Mouse (Mus musculus) hindbrain, embryonic 16.5 days (tissue): ENCODE data around the gene Cd109. TPM values are rescaled to one million over a fixed set of nuclear protein-coding genes. Genes with fewer than 3 reads are reported as not detected.

Experiments used
- ATAC-seq: fragments of 200-750 bp; cut with Nextera tagmentation; 2 replicates; pipeline ENCODE4 v1.8.0; 2017; ENCODE audit warnings: moderate TSS enrichment, moderate library complexity
- H3K27ac ChIP-seq: fragments of 300-500 bp; sonication (generic); 2 replicates; pipeline ENCODE4 v1.5.1; 2014; ENCODE audit warnings: low read depth, mild to moderate bottlenecking, control low read depth, low read length, moderate library complexity
- H3K27me3 ChIP-seq: fragments of 300-500 bp; sonication (generic); replicated peaks from 2 replicates; pipeline ENCODE4 v1.6.1; 2014; ENCODE audit warnings: low read length; ENCODE audit not compliant: control insufficient read depth, insufficient read depth
- H3K36me3 ChIP-seq: fragments of 300-500 bp; sonication (generic); 2 replicates; pipeline ENCODE4 v1.6.1; 2014; ENCODE audit warnings: mild to moderate bottlenecking, low read length, moderate library complexity, mixed read lengths; ENCODE audit not compliant: control insufficient read depth, insufficient read depth
- H3K4me1 ChIP-seq: fragments of 300-500 bp; sonication (generic); 2 replicates; pipeline ENCODE4 v1.6.1; 2014; ENCODE audit warnings: low read depth, low read length; ENCODE audit not compliant: control insufficient read depth, insufficient read depth
- H3K4me2 ChIP-seq: fragments of 300-500 bp; sonication (generic); 2 replicates; pipeline ENCODE4 v1.6.1; 2014; ENCODE audit warnings: mild to moderate bottlenecking, low read length, control low read depth, moderate library complexity
- H3K4me3 ChIP-seq: fragments of 300-500 bp; sonication (generic); 2 replicates; pipeline ENCODE4 v1.5.1; 2014; ENCODE audit warnings: mild to moderate bottlenecking, low read length, control low read depth, moderate library complexity
- H3K9ac ChIP-seq: fragments of 300-500 bp; sonication (generic); 2 replicates; pipeline ENCODE4 v1.6.1; 2014; ENCODE audit warnings: low read depth, mild to moderate bottlenecking, control low read depth, low read length, moderate library complexity
- H3K9me3 ChIP-seq: fragments of 300-500 bp; sonication (generic); 2 replicates; pipeline ENCODE4 v1.6.1; 2014; ENCODE audit warnings: mild to moderate bottlenecking, low read length, moderate library complexity; ENCODE audit not compliant: control insufficient read depth
- WGBS: fragments of 180-500 bp; shearing (Covaris S2); extraction: QIAGEN DNeasy Blood & Tissue Kit; methylation state at CpG from one replicate; pipeline ENCODE4 v1.1.7; 2014; 5-methylcytosine and 5-hydroxymethylcytosine counted together
- polyA plus RNA-seq: library from polyadenylated mRNA; unstranded; fragments of >200 nt; fragmentation: Nextera tagmentation; extraction: Ambion mirVana; gene quantifications from 2 replicates; pipeline ENCODE4 v1.2.1, GENCODE M21; 2015

Cd109 gene
- polyA plus RNA-seq, 1 experiment from 2014 or later, result 0.95 TPM

GRCm38 (mm10) chr9:78700691-78701090, 85.3 kb downstream of the Cd109 start:
- Histone ChIP-seq H3K9me3 (no peaks in the 10 kb centered on the region), H3K27me3 (no peaks in the 10 kb centered on the region), H3K27ac (no peak overlapping the region), H3K9ac (no peak overlapping the region), H3K4me3 (no peak overlapping the region), H3K4me1 (no peaks in the 10 kb centered on the region), H3K4me2 (no peak overlapping the region), H3K36me3 (no peaks in the 10 kb centered on the region)
- no peak for ATAC-seq
- 0% methylated on average over 1 of the region's 1 CpGs for WGBS

- Histone ChIP-seq H3K4me1 (no peaks in the 10 kb centered on the region), H3K27me3 (no peaks in the 10 kb centered on the region), H3K9me3 (peaks cover 4% of the 10 kb centered on the region; the same call in 1 of the 2 replicates), H3K36me3 (no peaks in the 10 kb centered on the region), H3K4me2 (no peak overlapping the region), H3K9ac (no peak overlapping the region), H3K27ac (no peak overlapping the region), H3K4me3 (no peak overlapping the region)
- WGBS, result 89% methylated on average over 12 of the region's 12 CpGs
- ATAC-seq, result no peak
These were observed 87.3 kb downstream of the Cd109 start for GRCm38 (mm10) chr9:78702509-78703239.

- Histone ChIP-seq H3K4me1 (no peaks in the 10 kb centered on the region), H3K4me2 (no peak overlapping the region), H3K9ac (no peak overlapping the region), H3K36me3 (no peaks in the 10 kb centered on the region), H3K9me3 (no peaks in the 10 kb centered on the region), H3K4me3 (no peak overlapping the region), H3K27ac (no peak overlapping the region), H3K27me3 (no peaks in the 10 kb centered on the region)
- 75% methylated on average over 6 of the region's 6 CpGs for WGBS
- ATAC-seq, result no peak
These were observed 105.8 kb downstream of the Cd109 start for GRCm38 (mm10) chr9:78720888-78721798.

DNA sequence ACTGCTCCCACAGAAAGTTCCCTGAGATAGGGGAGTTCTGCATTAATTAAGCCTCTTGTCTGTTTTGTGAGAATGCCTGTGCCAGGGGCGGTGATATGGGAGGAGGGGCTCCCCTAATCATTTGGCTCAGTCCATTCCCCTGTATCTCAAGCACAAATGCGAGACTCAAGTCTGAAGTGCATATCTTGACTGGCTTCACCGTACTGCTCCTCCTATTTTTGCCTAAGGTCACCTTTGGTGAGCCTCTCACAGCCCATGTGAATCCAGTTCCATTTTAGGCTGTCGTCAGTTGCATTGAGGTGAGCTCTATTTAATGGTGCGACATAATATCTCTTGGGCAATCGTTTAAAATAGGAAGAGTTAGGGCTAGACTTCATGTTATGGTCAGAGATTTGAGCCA, 116.6 kb downstream of the Cd109 start:
- H3K36me3 ChIP-seq, result no peaks in the 10 kb centered on the region
- no peak overlapping the region for H3K9ac ChIP-seq
- no peak overlapping the region for H3K4me2 ChIP-seq
- 80% methylated on average over 6 of the region's 6 CpGs for WGBS
- no peaks in the 10 kb centered on the region for H3K4me1 ChIP-seq
- H3K4me3 ChIP-seq, result no peak overlapping the region
- no peak overlapping the region for H3K27ac ChIP-seq
- H3K27me3 ChIP-seq, result no peaks in the 10 kb centered on the region
- no peak for ATAC-seq
- H3K9me3 ChIP-seq, result no peaks in the 10 kb centered on the region

GRCm38 (mm10) chr9:78735519-78735918, 120.2 kb downstream of the Cd109 start:
- no peaks in the 10 kb centered on the region for H3K27me3 ChIP-seq
- H3K36me3 ChIP-seq, result no peaks in the 10 kb centered on the region
- no peak overlapping the region for H3K27ac ChIP-seq
- no peaks in the 10 kb centered on the region for H3K4me1 ChIP-seq
- H3K4me3 ChIP-seq, result no peak overlapping the region
- ATAC-seq, result no peak
- 79% methylated on average over 3 of the region's 3 CpGs for WGBS
- H3K9me3 ChIP-seq, result no peaks in the 10 kb centered on the region
- H3K9ac ChIP-seq, result no peak overlapping the region
- H3K4me2 ChIP-seq, result no peak overlapping the region

DNA sequence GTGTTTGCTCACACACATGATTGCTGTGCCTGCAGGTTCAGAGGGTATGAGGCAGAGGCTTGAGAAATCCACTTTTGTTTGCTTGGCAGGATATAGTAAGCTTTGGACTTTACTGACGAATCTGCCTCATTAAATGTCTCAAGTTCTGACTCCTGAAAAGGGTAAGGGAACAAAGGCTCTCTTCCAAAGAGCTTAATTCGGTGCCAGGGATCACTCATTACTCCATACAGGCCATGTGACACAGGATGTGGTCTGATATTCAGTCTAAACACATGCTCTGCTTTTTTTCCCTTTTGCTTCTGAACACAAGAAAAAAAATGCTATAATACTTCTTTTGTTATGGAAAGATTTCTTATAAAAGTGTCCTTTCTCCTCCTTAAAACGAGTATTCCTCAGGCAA, 126.7 kb downstream of the Cd109 start:
- H3K4me1 ChIP-seq, result no peaks in the 10 kb centered on the region
- ATAC-seq, result no peak
- H3K36me3 ChIP-seq, result no peaks in the 10 kb centered on the region
- no peak overlapping the region for H3K4me2 ChIP-seq
- H3K27me3 ChIP-seq, result no peaks in the 10 kb centered on the region
- WGBS, result 59% methylated on average over 3 of the region's 3 CpGs
- no peak overlapping the region for H3K27ac ChIP-seq
- no peak overlapping the region for H3K4me3 ChIP-seq
- no peaks in the 10 kb centered on the region for H3K9me3 ChIP-seq
- H3K9ac ChIP-seq, result no peak overlapping the region

GRCm38 (mm10) chr9:78750246-78750645, 134.9 kb downstream of the Cd109 start:
- Histone ChIP-seq H3K4me3 (no peak overlapping the region), H3K4me1 (no peaks in the 10 kb centered on the region), H3K9me3 (no peaks in the 10 kb centered on the region), H3K27ac (no peak overlapping the region), H3K27me3 (no peaks in the 10 kb centered on the region), H3K9ac (no peak overlapping the region), H3K4me2 (no peak overlapping the region), H3K36me3 (no peaks in the 10 kb centered on the region)
- 75% methylated on average over 3 of the region's 3 CpGs for WGBS
- no peak for ATAC-seq

Other genes with a start within 250 kb of the Cd109 start
- gene Dppa5a, start 247.4 kb upstream of the Cd109 start, polyA plus RNA-seq, result 4.5 and 6.4 TPM in 2 replicates
- gene Ooep, start 236.8 kb upstream of the Cd109 start, polyA plus RNA-seq, result 4.8 TPM in 2 replicates
- gene Ddx43, start 219.8 kb upstream of the Cd109 start, polyA plus RNA-seq, result 0.29 and 0.44 TPM in 2 replicates
- 0.54 and 0.79 TPM in 2 replicates for gene Cgas, start 172.3 kb upstream of the Cd109 start, polyA plus RNA-seq
- gene Mto1, start 167.3 kb upstream of the Cd109 start, polyA plus RNA-seq, result 27.9 and 30.0 TPM in 2 replicates
- gene Gm17324, start 166.8 kb upstream of the Cd109 start, polyA plus RNA-seq, result 1.8 and 2.3 TPM in 2 replicates
- 2,954 and 2,983 TPM in 2 replicates for gene Eef1a1, start 126.4 kb upstream of the Cd109 start, polyA plus RNA-seq
- gene Slc17a5, start 27.5 kb upstream of the Cd109 start, polyA plus RNA-seq, result 15.6 and 15.8 TPM in 2 replicates